Mouse (Mus musculus): Measurements from ENCODE around the gene Ndufaf2. TPM values are rescaled to one million over a fixed set of nuclear protein-coding genes. Genes with fewer than 3 reads are reported as not detected.

The Ndufaf2 gene
- total RNA-seq, 2 experiments from 2014 or later: 21.1 to 27.2 TPM

DNA sequence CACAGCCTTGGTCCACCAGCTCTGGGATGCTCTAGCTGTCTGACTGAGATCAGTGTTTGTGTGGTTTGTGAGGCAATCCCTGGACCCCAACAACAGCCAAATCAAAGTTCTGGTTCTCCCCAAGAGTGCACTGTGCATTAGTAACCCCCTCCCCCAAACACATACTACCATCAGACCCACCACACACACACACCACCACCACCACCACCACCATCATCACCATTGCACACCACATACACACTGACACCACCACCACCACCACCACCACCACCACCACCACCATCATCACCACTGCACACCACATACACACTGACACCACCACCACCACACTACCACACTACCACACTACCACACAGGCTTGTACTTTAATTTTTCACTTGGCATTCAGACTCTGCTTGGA, 40.8 kb downstream of the Ndufaf2 start:
- intact Hi-C loops (cut with DNase I): no loop called here
- no peak for DNase-seq (ENCODE audit: extremely low spot score in 1 of 2, low spot score in 2 of 2)
- no peak for TF ChIP-seq CTCF (IDR thresholded peaks at IDR 0.05)
- Histone ChIP-seq H3K4me3 (no peak overlapping the region), H3K27ac (no peak overlapping the region)

DNA sequence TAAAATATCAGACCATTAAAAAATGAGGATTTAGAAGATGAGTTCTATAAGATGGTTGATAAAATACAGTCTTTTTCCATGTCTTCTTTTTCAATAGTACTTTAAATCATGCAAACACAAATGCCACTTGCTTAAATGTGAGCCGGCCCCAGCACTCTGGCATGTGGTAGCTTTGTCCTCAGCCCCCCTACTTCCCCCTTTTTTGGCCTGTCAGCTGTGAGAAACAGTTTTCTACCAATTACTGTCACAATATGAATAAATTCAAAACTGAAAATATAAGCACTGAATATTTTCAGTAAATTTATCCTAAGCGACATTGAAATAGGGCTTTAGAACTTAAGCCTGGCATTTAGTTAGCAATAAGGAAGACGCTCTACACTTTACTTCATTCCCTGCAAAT, 44.2 kb downstream of the Ndufaf2 start:
- no peak for TF ChIP-seq CTCF (IDR thresholded peaks at IDR 0.05)

DNA sequence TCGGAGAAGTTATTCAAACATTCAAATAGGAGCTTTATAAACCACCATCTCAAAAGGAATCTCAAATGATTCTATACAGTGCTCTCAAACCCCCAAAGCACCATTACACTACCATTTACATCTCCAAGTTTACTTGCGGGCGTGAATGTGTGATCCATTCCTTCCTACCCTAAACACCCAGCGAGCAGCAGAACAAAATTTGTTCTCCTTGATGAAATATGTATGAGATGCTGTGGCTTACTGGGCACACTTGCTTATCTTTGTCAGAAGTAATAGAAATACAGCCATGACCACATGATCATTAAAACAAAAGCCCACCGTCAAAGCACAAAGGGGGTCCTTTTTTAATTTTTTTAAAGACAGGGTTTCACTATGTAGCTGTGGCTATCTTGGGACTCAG, 44.9 kb downstream of the Ndufaf2 start:
- DNase-seq (ENCODE audit: extremely low spot score in 1 of 2, low spot score in 2 of 2): no peak
- intact Hi-C loops (cut with DNase I): no loop called here
- no peak overlapping the region for H3K4me3 ChIP-seq
- TF ChIP-seq CTCF (IDR thresholded peaks at IDR 0.05): no peak
- no peak overlapping the region for H3K27ac ChIP-seq

More for the DNA sequence above, 44.2 kb downstream of the Ndufaf2 start:
- no peak for DNase-seq (ENCODE audit: extremely low spot score in 1 of 2, low spot score in 2 of 2)
- H3K27ac ChIP-seq: no peak overlapping the region
- intact Hi-C loops (cut with DNase I): no loop called here
- H3K4me3 ChIP-seq: no peak overlapping the region

GRCm38 (mm10) chr13:108110929-108111328, 47.5 kb downstream of the Ndufaf2 start:
- intact Hi-C loops (cut with DNase I): no loop called here
- TF ChIP-seq CTCF (IDR thresholded peaks at IDR 0.05): no peak
- H3K4me3 ChIP-seq: no peak overlapping the region
- DNase-seq (ENCODE audit: extremely low spot score in 1 of 2, low spot score in 2 of 2): no peak
- no peak overlapping the region for H3K27ac ChIP-seq

DNA sequence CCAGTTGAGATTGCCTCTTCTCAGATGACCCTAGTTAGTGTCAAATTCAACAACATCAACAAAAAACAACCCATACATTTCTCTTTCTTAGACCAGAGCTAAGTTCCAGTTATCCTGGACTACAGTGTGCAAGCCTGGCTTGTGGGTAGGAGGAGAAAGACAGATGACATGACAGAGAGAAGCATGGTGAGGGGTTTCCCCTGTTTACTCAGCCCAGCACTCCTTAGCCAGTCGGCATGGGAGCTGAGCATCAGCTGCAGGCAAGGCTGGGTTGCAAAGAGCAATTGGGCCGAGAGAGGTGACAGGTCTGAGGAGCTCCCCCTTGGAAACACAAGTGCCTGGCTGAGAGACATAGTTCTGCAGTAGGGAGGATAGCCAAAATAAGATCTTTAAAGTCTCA, 57.7 kb downstream of the Ndufaf2 start:
- intact Hi-C loops (cut with DNase I): no loop called here
- no peak for TF ChIP-seq CTCF (IDR thresholded peaks at IDR 0.05)
- Histone ChIP-seq H3K27ac (no peak overlapping the region), H3K4me3 (no peak overlapping the region)
- no peak for DNase-seq (ENCODE audit: extremely low spot score in 1 of 2, low spot score in 2 of 2)

- Histone ChIP-seq H3K27ac (no peak overlapping the region), H3K4me3 (no peak overlapping the region)
- TF ChIP-seq CTCF (IDR thresholded peaks at IDR 0.05): no peak
- intact Hi-C loops (cut with DNase I): no loop called here
- no peak for DNase-seq (ENCODE audit: extremely low spot score in 1 of 2, low spot score in 2 of 2)
Observed at GRCm38 (mm10) chr13:108096446-108096845, 62.0 kb downstream of the Ndufaf2 start.

GRCm38 (mm10) chr13:108095617-108096016, 62.8 kb downstream of the Ndufaf2 start:
- TF ChIP-seq CTCF (IDR thresholded peaks at IDR 0.05): no peak
- DNase-seq (ENCODE audit: extremely low spot score in 1 of 2, low spot score in 2 of 2): peak; percentile 33
- H3K4me3 ChIP-seq: no peak overlapping the region
- intact Hi-C loops (cut with DNase I): no loop called here
- H3K27ac ChIP-seq: no peak overlapping the region

DNA sequence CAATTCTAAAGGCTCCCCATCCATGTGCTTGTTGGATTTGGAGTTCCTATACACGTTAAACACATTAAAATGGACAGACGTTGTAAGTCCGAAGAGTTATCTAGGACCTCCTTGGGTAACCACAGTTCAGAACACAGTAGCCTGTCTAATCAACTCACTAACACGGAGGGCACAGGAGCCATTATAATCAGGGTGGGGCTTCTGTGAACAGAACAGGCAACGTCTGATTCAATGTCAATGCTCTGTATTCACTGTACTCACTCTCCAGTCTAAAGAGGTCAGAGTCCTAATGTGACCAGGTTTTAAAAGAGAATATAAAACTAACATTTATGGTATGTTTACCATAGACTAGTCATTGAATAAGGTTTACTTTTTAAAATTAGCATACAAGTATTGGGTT, 63.7 kb downstream of the Ndufaf2 start:
- H3K27ac ChIP-seq: no peak overlapping the region
- no peak for DNase-seq (ENCODE audit: extremely low spot score in 1 of 2, low spot score in 2 of 2)
- H3K4me3 ChIP-seq: no peak overlapping the region
- intact Hi-C loops (cut with DNase I): no loop called here
- no peak for TF ChIP-seq CTCF (IDR thresholded peaks at IDR 0.05)

DNA sequence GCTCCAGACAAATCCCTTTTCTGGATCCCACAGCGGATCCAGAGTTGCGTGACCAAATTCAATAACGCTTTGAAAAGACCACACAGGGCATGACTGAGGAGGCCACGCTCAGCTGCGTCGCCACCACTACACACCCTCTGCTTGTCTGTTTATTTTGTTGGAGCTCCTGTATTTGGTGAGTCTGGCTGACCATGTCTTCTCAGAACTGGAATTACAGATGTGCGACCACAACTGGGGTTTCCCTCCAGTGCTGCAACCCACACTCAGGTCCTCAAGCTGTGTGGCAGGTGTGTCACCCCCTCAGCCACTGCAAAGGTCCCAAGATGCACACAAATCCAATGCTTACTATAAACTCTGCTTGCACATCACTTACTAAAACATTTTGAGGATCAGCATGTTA, 66.1 kb downstream of the Ndufaf2 start:
- no peak for DNase-seq (ENCODE audit: extremely low spot score in 1 of 2, low spot score in 2 of 2)
- H3K4me3 ChIP-seq: no peak overlapping the region
- intact Hi-C loops (cut with DNase I): no loop called here
- TF ChIP-seq CTCF (IDR thresholded peaks at IDR 0.05): no peak
- no peak overlapping the region for H3K27ac ChIP-seq

DNA sequence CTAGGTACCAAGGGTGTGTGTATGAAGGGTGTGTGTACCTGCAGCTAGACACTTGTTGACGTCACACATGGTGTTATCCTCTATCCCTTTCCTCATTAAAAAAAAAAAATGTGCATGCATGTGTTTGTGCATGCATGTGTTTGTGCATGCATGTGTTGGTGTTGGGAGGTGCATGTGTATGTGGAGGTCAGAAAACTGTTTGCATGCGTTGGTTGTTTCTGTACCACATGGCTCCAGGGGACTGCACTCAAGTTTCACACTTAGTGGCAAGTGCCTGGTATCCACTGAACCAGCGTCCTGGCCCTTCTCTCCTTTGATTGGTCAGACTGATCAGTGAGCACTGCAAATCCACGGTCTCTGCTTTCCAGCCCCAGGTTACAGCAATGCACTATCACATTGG, 71.7 kb downstream of the Ndufaf2 start:
- Histone ChIP-seq H3K27ac (no peak overlapping the region), H3K4me3 (no peak overlapping the region)
- intact Hi-C loops (cut with DNase I): no loop called here
- no peak for DNase-seq (ENCODE audit: extremely low spot score in 1 of 2, low spot score in 2 of 2)
- no peak for TF ChIP-seq CTCF (IDR thresholded peaks at IDR 0.05)

- intact Hi-C loops (cut with DNase I): no loop called here
- Histone ChIP-seq H3K4me3 (no peak overlapping the region), H3K27ac (no peak overlapping the region)
- TF ChIP-seq CTCF (IDR thresholded peaks at IDR 0.05): no peak
- no peak for DNase-seq (ENCODE audit: extremely low spot score in 1 of 2, low spot score in 2 of 2)
Observed at GRCm38 (mm10) chr13:108086036-108086435, 72.4 kb downstream of the Ndufaf2 start.

- no peak for TF ChIP-seq CTCF (IDR thresholded peaks at IDR 0.05)
- intact Hi-C loops (cut with DNase I): no loop called here
Observed at GRCm38 (mm10) chr13:108084086-108084485, 74.3 kb downstream of the Ndufaf2 start.

GRCm38 (mm10) chr13:108077901-108078300, 80.5 kb downstream of the Ndufaf2 start:
- intact Hi-C loops (cut with DNase I): no loop called here
- Histone ChIP-seq H3K4me3 (no peak overlapping the region), H3K27ac (no peak overlapping the region)
- DNase-seq (ENCODE audit: extremely low spot score in 1 of 2, low spot score in 2 of 2): no peak
- TF ChIP-seq CTCF (IDR thresholded peaks at IDR 0.05): no peak

More at GRCm38 (mm10) chr13:108084086-108084485, 74.3 kb downstream of the Ndufaf2 start:
- no peak for DNase-seq (ENCODE audit: extremely low spot score in 1 of 2, low spot score in 2 of 2)
- no peak overlapping the region for H3K4me3 ChIP-seq
- H3K27ac ChIP-seq: no peak overlapping the region

GRCm38 (mm10) chr13:108077476-108077875, 80.9 kb downstream of the Ndufaf2 start:
- H3K4me3 ChIP-seq: no peak overlapping the region
- no peak for DNase-seq (ENCODE audit: extremely low spot score in 1 of 2, low spot score in 2 of 2)
- H3K27ac ChIP-seq: no peak overlapping the region
- no peak for TF ChIP-seq CTCF (IDR thresholded peaks at IDR 0.05)
- intact Hi-C loops (cut with DNase I): no loop called here
